Mouse (Mus musculus) megakaryocyte, embryonic 14.5 days (primary cell): Measurements from ENCODE around the gene C1s1. TPM values are rescaled to one million over a fixed set of nuclear protein-coding genes. Genes with fewer than 3 reads are reported as not detected.
"Not testable (repeated sequence)": the region's sequence is repeated elsewhere in the genome, so short reads cannot be mapped to it uniquely, and the experiment has no call there.

Experiments
- H3K27me3 ChIP-seq: replicated peaks from 2 replicates; pipeline ENCODE3; 2012; ENCODE audit warnings: inconsistent platforms
- H3K36me3 ChIP-seq: replicated peaks from 2 replicates; pipeline ENCODE3; 2012; ENCODE audit warnings: low read length, inconsistent platforms, mixed read lengths
- H3K4me1 ChIP-seq: 2 replicates; pipeline ENCODE4 v1.6.1; 2012; ENCODE audit warnings: inconsistent platforms
- H3K4me3 ChIP-seq: replicated peaks from 2 replicates; pipeline ENCODE3; 2012; ENCODE audit warnings: moderate library complexity, mild to moderate bottlenecking, inconsistent platforms
- H3K9me3 ChIP-seq: 2 replicates; pipeline ENCODE4 v1.6.1; 2012; ENCODE audit warnings: inconsistent platforms
- FLI1 ChIP-seq: IDR thresholded peaks from 2 replicates; pipeline ENCODE4 v1.6.1; 2012; ENCODE audit warnings: low read length, inconsistent platforms, mixed read lengths
- GATA1 ChIP-seq: IDR thresholded peaks from 3 replicates; pipeline ENCODE4 v1.6.1; 2012; ENCODE audit warnings: mixed read lengths, low read length, inconsistent platforms, borderline replicate concordance
- polyA plus RNA-seq: library from polyadenylated mRNA; stranded (reverse); fragments of >175 nt; gene quantifications from 2 replicates; pipeline ENCODE4 v1.2.3, GENCODE M21; 2012; ENCODE audit warnings: low replicate concordance; ENCODE audit not compliant: insufficient read depth

Gene C1s1
- polyA plus RNA-seq, 1 experiment, result 0.04 TPM

DNA sequence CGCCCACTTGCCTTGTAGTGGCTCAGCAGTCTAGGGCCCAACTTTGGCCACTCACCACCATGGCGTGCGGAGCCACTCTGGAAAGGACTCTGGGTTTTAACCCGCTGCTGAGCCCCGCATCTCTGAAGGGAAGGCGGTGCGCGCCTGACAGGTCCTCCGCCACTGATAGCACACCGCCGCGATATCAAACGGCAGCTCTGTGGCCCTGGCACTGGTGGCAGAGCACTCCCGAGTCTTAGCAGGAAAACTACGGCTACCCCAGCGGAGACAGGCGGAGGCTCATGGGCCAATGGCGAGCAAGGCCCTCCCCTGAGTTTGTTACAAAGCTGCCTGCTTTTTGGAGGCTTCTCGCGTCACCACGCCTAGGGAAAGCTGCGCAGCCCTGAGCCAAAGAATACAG, 10.6 kb upstream of the C1s1 start:
- TF ChIP-seq FLI1 (no peak), GATA1 (no peak)
- H3K4me1 ChIP-seq, result no peaks in the 10 kb centered on the region
- H3K36me3 ChIP-seq, result no peaks in the 10 kb centered on the region
- H3K4me3 ChIP-seq, result no peak overlapping the region
- H3K27me3 ChIP-seq, result peaks cover 2% of the 10 kb centered on the region
- peaks cover 30% of the 10 kb centered on the region for H3K9me3 ChIP-seq

- peaks cover 30% of the 10 kb centered on the region for H3K9me3 ChIP-seq
Measured at GRCm38 (mm10) chr6:124549023-124549550, 6.9 kb upstream of the C1s1 start.

GRCm38 (mm10) chr6:124547979-124548378, 5.8 kb upstream of the C1s1 start:
- not testable (repeated sequence) for H3K36me3 ChIP-seq, H3K4me1 ChIP-seq, H3K4me3 ChIP-seq, H3K27me3 ChIP-seq
- H3K9me3 ChIP-seq, result peaks cover 29% of the 10 kb centered on the region

More at GRCm38 (mm10) chr6:124549023-124549550, 6.9 kb upstream of the C1s1 start:
- TF ChIP-seq FLI1, result no peak
- TF ChIP-seq GATA1, result no peak
- Histone ChIP-seq H3K4me1 (no peaks in the 10 kb centered on the region), H3K4me3 (no peak overlapping the region), H3K27me3 (peaks cover 3% of the 10 kb centered on the region), H3K36me3 (no peaks in the 10 kb centered on the region)

- Histone ChIP-seq H3K36me3 (no peaks in the 10 kb centered on the region), H3K4me1 (no peaks in the 10 kb centered on the region), H3K4me3 (no peak overlapping the region), H3K9me3 (peaks cover 17% of the 10 kb centered on the region), H3K27me3 (peaks cover 3% of the 10 kb centered on the region)
- TF ChIP-seq FLI1 (no peak), GATA1 (no peak)
Measured at GRCm38 (mm10) chr6:124545425-124545824, 3.3 kb upstream of the C1s1 start.

GRCm38 (mm10) chr6:124544466-124544865, 2.3 kb upstream of the C1s1 start:
- Histone ChIP-seq H3K27me3 (peaks cover 3% of the 10 kb centered on the region), H3K9me3 (peaks cover 8% of the 10 kb centered on the region), H3K4me1 (no peaks in the 10 kb centered on the region), H3K36me3 (no peaks in the 10 kb centered on the region), H3K4me3 (no peak overlapping the region)
- TF ChIP-seq FLI1, result no peak
- no peak for TF ChIP-seq GATA1

GRCm38 (mm10) chr6:124541176-124541575, 983 bp downstream of the C1s1 start:
- not testable (repeated sequence) for H3K27me3 ChIP-seq, H3K4me3 ChIP-seq, H3K36me3 ChIP-seq, H3K4me1 ChIP-seq, H3K9me3 ChIP-seq

DNA sequence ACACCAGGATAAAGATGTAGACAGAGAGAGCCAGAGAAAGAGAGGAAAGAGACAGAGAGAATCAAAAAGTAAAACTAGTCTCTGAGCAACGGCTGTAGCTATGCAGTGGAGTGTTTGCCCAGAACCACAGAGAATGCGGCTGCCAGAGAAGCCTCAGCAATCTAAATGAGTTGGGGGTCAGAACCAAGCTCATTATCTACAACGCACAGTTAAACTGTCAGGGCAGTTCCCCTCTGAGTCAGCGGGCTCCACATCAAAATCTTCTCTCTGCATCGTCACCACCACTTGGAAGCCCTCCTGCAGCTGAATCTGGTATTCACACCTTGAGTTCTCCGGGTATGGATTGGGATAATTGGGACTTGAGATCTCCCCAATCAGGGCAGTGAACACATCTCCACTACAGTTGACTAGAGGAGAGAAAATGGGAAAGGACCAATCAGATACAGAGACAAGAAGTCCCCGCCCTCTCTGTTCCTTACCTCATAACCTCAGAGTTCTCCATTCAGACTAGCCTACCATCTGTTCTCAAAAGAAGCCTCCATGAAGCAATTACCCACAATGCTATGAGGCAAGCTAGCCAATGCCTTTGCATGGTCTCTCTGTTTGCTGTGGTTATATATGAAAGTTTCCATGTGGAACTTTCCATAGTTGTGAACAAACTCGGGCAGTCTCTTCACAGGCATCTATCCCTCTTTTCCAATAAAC, 5.9 kb downstream of the C1s1 start:
- H3K4me3 ChIP-seq, H3K27me3 ChIP-seq, H3K4me1 ChIP-seq, H3K36me3 ChIP-seq, H3K9me3 ChIP-seq: not testable (repeated sequence)

GRCm38 (mm10) chr6:124531077-124531476, 11.1 kb downstream of the C1s1 start:
- Histone ChIP-seq H3K27me3 (peaks cover 5% of the 10 kb centered on the region), H3K36me3 (no peaks in the 10 kb centered on the region), H3K9me3 (no peaks in the 10 kb centered on the region), H3K4me1 (no peaks in the 10 kb centered on the region), H3K4me3 (no peak overlapping the region)
- TF ChIP-seq GATA1, result no peak
- TF ChIP-seq FLI1, result no peak

- H3K4me1 ChIP-seq, result no peaks in the 10 kb centered on the region
- no peak for TF ChIP-seq GATA1
- no peak for TF ChIP-seq FLI1
- no peaks in the 10 kb centered on the region for H3K36me3 ChIP-seq
- no peak overlapping the region for H3K4me3 ChIP-seq
- H3K27me3 ChIP-seq, result peaks cover 5% of the 10 kb centered on the region
- no peaks in the 10 kb centered on the region for H3K9me3 ChIP-seq
Measured at GRCm38 (mm10) chr6:124527881-124528280, 14.3 kb downstream of the C1s1 start.

DNA sequence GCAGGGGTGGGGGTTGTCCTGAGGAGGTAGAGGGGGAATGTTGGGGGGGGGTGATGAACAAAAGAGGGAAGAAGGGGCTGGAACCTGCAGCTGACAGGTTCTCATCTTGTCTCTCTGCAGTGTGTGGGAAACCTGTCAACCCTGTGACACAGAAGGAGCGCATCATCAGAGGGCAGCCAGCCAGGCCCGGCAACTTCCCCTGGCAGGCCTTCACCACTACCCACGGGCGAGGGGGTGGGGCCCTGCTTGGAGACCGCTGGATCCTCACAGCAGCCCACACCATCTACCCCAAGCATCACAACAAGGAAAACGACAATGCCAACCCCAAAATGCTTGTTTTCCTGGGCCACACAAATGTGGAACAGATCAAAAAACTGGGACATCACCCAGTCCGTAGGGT, 20.1 kb downstream of the C1s1 start:
- not testable (repeated sequence) for H3K27me3 ChIP-seq, H3K4me3 ChIP-seq, H3K36me3 ChIP-seq, H3K9me3 ChIP-seq, H3K4me1 ChIP-seq

GRCm38 (mm10) chr6:124517733-124518132, 24.4 kb downstream of the C1s1 start:
- H3K36me3 ChIP-seq, H3K4me3 ChIP-seq, H3K4me1 ChIP-seq, H3K27me3 ChIP-seq, H3K9me3 ChIP-seq: not testable (repeated sequence)
